In genomic region chr13:92740671-92741270, GRCm38 (mm10) we compare ENCODE assay signal across 7 mouse cellular contexts. TPM values are rescaled to one million over a fixed set of nuclear protein-coding genes. Genes with fewer than 3 reads are reported as not detected.
A peak's percentile ranks its signal among the peaks of the same experiment; 100 is the strongest.
DNase-seq lines count a peak whose midpoint lies in the region; ATAC-seq and TF ChIP-seq lines count a peak whose summit lies in the region.

No protein-coding gene starts in this region.

- DNase-seq in testis, postnatal 10 days (ENCODE audit: low spot score): peak; percentile 36
- no peak for DNase-seq in testis, postnatal 14 days (ENCODE audit: low spot score)
- DNase-seq in lung, postnatal 25 days (ENCODE audit: low spot score): peak; percentile 64
- peak; percentile 77 for DNase-seq in splenic B cell, adult 2 months (ENCODE audit: low read depth, low spot score)

- peaks cover 3% of the 10 kb centered on the region for H3K4me1 ChIP-seq in bone marrow, adult 2 months (ENCODE audit: control insufficient read depth, insufficient read depth, low read length)
- no peaks in the 10 kb centered on the region for H3K4me1 ChIP-seq in intestine, postnatal 0 days (replicated peaks; ENCODE audit: control insufficient read depth, insufficient read depth, low read length)

- H3K9ac ChIP-seq in intestine, postnatal 0 days (ENCODE audit: low read depth, low read length): no peak overlapping the region

- peak overlapping the region; percentile 61; the same call in 1 of the 2 replicates for H3K27ac ChIP-seq in bone marrow, adult 2 months (ENCODE audit: control insufficient read depth, insufficient read depth, low read depth, low read length, poor library complexity)
- no peak overlapping the region for H3K27ac ChIP-seq in intestine, postnatal 0 days (ENCODE audit: low read depth, low read length)

- ATAC-seq in erythroid progenitor cell, adult 5-6 weeks (replicated peaks; ENCODE audit: low FRiP score, poor library complexity, severe bottlenecking): peak; percentile 63; the same call in 1 of the 2 replicates
- ATAC-seq in intestine, postnatal 0 days: no peak

- no peak overlapping the region for H3K4me3 ChIP-seq in bone marrow, adult 2 months (replicated peaks; ENCODE audit: control insufficient read depth, low read depth, low read length)
- H3K4me3 ChIP-seq in intestine, postnatal 0 days (ENCODE audit: low read depth, low read length): no peak overlapping the region

- H3K9me3 ChIP-seq in intestine, postnatal 0 days (ENCODE audit: control insufficient read depth): no peaks in the 10 kb centered on the region

- H3K36me3 ChIP-seq in intestine, postnatal 0 days (ENCODE audit: control insufficient read depth, insufficient read depth): no peaks in the 10 kb centered on the region
- no peaks in the 10 kb centered on the region for H3K36me3 ChIP-seq in splenic B cell, adult 2 months (ENCODE audit: control insufficient read depth, insufficient read depth, low read length, poor library complexity, severe bottlenecking)

- no peaks in the 10 kb centered on the region for H3K27me3 ChIP-seq in intestine, postnatal 0 days (replicated peaks; ENCODE audit: control insufficient read depth, insufficient read depth, low read length)
- no peaks in the 10 kb centered on the region for H3K27me3 ChIP-seq in splenic B cell, adult 2 months (ENCODE audit: control insufficient read depth, insufficient read depth, low read length, poor library complexity, severe bottlenecking)

- no peak for TF ChIP-seq POLR2A in bone marrow, adult 2 months (IDR thresholded peaks at IDR 0.05; ENCODE audit: borderline replicate concordance, control insufficient read depth, low read depth, low read length)

- no peak overlapping the region for H3K4me2 ChIP-seq in intestine, postnatal 0 days (replicated peaks; ENCODE audit: low read depth)

- 19% methylated on average over 2 of the region's 2 CpGs for WGBS in bone marrow, adult 2 months
- 8% methylated on average over 2 of the region's 2 CpGs for WGBS in intestine, postnatal 0 days

- TF ChIP-seq CTCF in bone marrow, adult 2 months (IDR thresholded peaks at IDR 0.05; ENCODE audit: control insufficient read depth, insufficient read depth, low read length): peak; percentile 23; the same call in 1 of the 2 replicates
- peak; percentile 83 for TF ChIP-seq CTCF in intestine, postnatal 0 days (IDR thresholded peaks at IDR 0.05; ENCODE audit: low read depth)

RNA-seq across cellular contexts. Expression of gene Thbs4, which starts 53.8 kb away (rescaled TPM):
- 1.2 TPM in 1 of 2 replicates, not detected in the other for polyA plus RNA-seq in bone marrow, adult 2 months (2011; ENCODE audit: insufficient read depth, insufficient read length, low replicate concordance, missing spikeins)
- total RNA-seq in erythroid progenitor cell, adult 5-6 weeks (2015; ENCODE audit: low replicate concordance): not detected in 2 replicates
- total RNA-seq in erythroid progenitor cell, adult 5-6 weeks (2017; ENCODE audit: low replicate concordance): not detected in 2 replicates
- polyA plus RNA-seq in intestine, postnatal 0 days (2015; fragmentation: Nextera tagmentation; extraction: Ambion mirVana): 6.3 and 7.1 TPM in 2 replicates
